Mouse (Mus musculus): ENCODE data around the gene Hist1h2bn. TPM values are rescaled to one million over a fixed set of nuclear protein-coding genes. Genes with fewer than 3 reads are reported as not detected.
"Not testable (repeated sequence)": the region's sequence is repeated elsewhere in the genome, so short reads cannot be mapped to it uniquely, and the experiment has no call there.

The Hist1h2bn gene
- polyA plus RNA-seq, 1 experiment from 2014 or later: 2.0 TPM

- no peaks in the 10 kb centered on the region for H3K9me3 ChIP-seq (replicated peaks)
- H3K4me2 ChIP-seq: peak overlapping the region; percentile 76; the same call in 1 of the 2 replicates
- 54% methylated on average over 6 of the region's 6 CpGs for WGBS
- H3K9ac ChIP-seq: 0 out of 2 replicates have a peak overlapping the region, but pooled peaks have one; percentile 28
- H3K4me1 ChIP-seq (replicated peaks): peaks cover 45% of the 10 kb centered on the region
- peak overlapping the region; percentile 51; the same call in 1 of the 2 replicates for H3K4me3 ChIP-seq
- no peaks in the 10 kb centered on the region for H3K27me3 ChIP-seq
- no peak for ATAC-seq (replicated peaks; ENCODE audit: insufficient number of reproducible peaks, insufficient read depth, low FRiP score, low read depth)
- H3K27ac ChIP-seq: peak overlapping the region; percentile 73
- no peaks in the 10 kb centered on the region for H3K36me3 ChIP-seq
Observed at GRCm38 (mm10) chr13:21784311-21784710, 30.4 kb downstream of the Hist1h2bn start.

GRCm38 (mm10) chr13:21786189-21786898 is 32.4 kb downstream of the Hist1h2bn start:
- Histone ChIP-seq H3K36me3 (no peaks in the 10 kb centered on the region), H3K4me1 (replicated peaks) (peaks cover 38% of the 10 kb centered on the region), H3K4me2 (peak overlapping the region; percentile 64), H3K4me3 (peak overlapping the region; percentile 46), H3K9ac (peak overlapping the region; percentile 54), H3K27me3 (no peaks in the 10 kb centered on the region), H3K27ac (peak overlapping the region; percentile 83), H3K9me3 (replicated peaks) (no peaks in the 10 kb centered on the region)
- WGBS: 7% methylated on average over 8 of the region's 8 CpGs
- ATAC-seq (replicated peaks; ENCODE audit: insufficient number of reproducible peaks, insufficient read depth, low FRiP score, low read depth): no peak

- WGBS: under 1% methylated on average over 44 of the region's 63 CpGs
- H3K9me3 ChIP-seq (replicated peaks); H3K27me3 ChIP-seq; H3K36me3 ChIP-seq: not testable (repeated sequence)
- ATAC-seq (replicated peaks; ENCODE audit: insufficient number of reproducible peaks, insufficient read depth, low FRiP score, low read depth): peak; percentile 92
- peaks cover 37% of the 10 kb centered on the region for H3K4me1 ChIP-seq (replicated peaks)
- peak within 1 kb of the TSS; percentile 83 for H3K27ac ChIP-seq
- H3K9ac ChIP-seq: peak within 1 kb of the TSS; percentile 54
- peak within 1 kb of the TSS; percentile 46 for H3K4me3 ChIP-seq
- peak within 1 kb of the TSS; percentile 64 for H3K4me2 ChIP-seq
Observed at GRCm38 (mm10) chr13:21786899-21787629, 33.1 kb downstream of the Hist1h2bn start, which contains the start of the genes Hist1h2an and Hist1h2bp. TSS of gene Hist1h2an (minus strand) at chr13:21787218. TSS of gene Hist1h2bp (plus strand) at chr13:21787461.

- H3K4me1 ChIP-seq (replicated peaks): peaks cover 30% of the 10 kb centered on the region
- H3K4me2 ChIP-seq: peak overlapping the region; percentile 64
- WGBS: 24% methylated on average over 17 of the region's 21 CpGs
- peak overlapping the region; percentile 46 for H3K4me3 ChIP-seq
- H3K9me3 ChIP-seq (replicated peaks): no peaks in the 10 kb centered on the region
- H3K9ac ChIP-seq: no peak overlapping the region
- H3K36me3 ChIP-seq: no peaks in the 10 kb centered on the region
- peak overlapping the region; percentile 83 for H3K27ac ChIP-seq
- ATAC-seq (replicated peaks; ENCODE audit: insufficient number of reproducible peaks, insufficient read depth, low FRiP score, low read depth): peak; percentile 3; the same call in 1 of the 2 replicates
- no peaks in the 10 kb centered on the region for H3K27me3 ChIP-seq
Observed at GRCm38 (mm10) chr13:21787760-21788593, 34.1 kb downstream of the Hist1h2bn start.

GRCm38 (mm10) chr13:21789925-21790324 is 36.0 kb downstream of the Hist1h2bn start:
- peaks cover 20% of the 10 kb centered on the region for H3K4me1 ChIP-seq (replicated peaks)
- no peaks in the 10 kb centered on the region for H3K27me3 ChIP-seq
- no peaks in the 10 kb centered on the region for H3K36me3 ChIP-seq
- H3K4me2 ChIP-seq: no peak overlapping the region
- 54% methylated on average over 6 of the region's 6 CpGs for WGBS
- H3K27ac ChIP-seq: no peak overlapping the region
- ATAC-seq (replicated peaks; ENCODE audit: insufficient number of reproducible peaks, insufficient read depth, low FRiP score, low read depth): no peak
- no peak overlapping the region for H3K4me3 ChIP-seq
- H3K9me3 ChIP-seq (replicated peaks): no peaks in the 10 kb centered on the region
- no peak overlapping the region for H3K9ac ChIP-seq

GRCm38 (mm10) chr13:21790601-21791283 is 36.8 kb downstream of the Hist1h2bn start:
- Histone ChIP-seq H3K4me2 (peak overlapping the region; percentile 69), H3K27ac (no peak overlapping the region), H3K36me3 (no peaks in the 10 kb centered on the region), H3K4me1 (replicated peaks) (peaks cover 20% of the 10 kb centered on the region), H3K9ac (peak overlapping the region; percentile 47), H3K4me3 (peak overlapping the region; percentile 36), H3K27me3 (no peaks in the 10 kb centered on the region), H3K9me3 (replicated peaks) (no peaks in the 10 kb centered on the region)
- 8% methylated on average over 18 of the region's 18 CpGs for WGBS
- ATAC-seq (replicated peaks; ENCODE audit: insufficient number of reproducible peaks, insufficient read depth, low FRiP score, low read depth): no peak

- H3K27ac ChIP-seq: no peak overlapping the region
- no peaks in the 10 kb centered on the region for H3K36me3 ChIP-seq
- H3K4me1 ChIP-seq (replicated peaks): peaks cover 4% of the 10 kb centered on the region
- no peak overlapping the region for H3K4me2 ChIP-seq
- no peak overlapping the region for H3K4me3 ChIP-seq
- H3K9ac ChIP-seq: no peak overlapping the region
- 89% methylated on average over 7 of the region's 7 CpGs for WGBS
- ATAC-seq (replicated peaks; ENCODE audit: insufficient number of reproducible peaks, insufficient read depth, low FRiP score, low read depth): no peak
- no peaks in the 10 kb centered on the region for H3K27me3 ChIP-seq
- no peaks in the 10 kb centered on the region for H3K9me3 ChIP-seq (replicated peaks)
Observed at GRCm38 (mm10) chr13:21795584-21795983, 41.7 kb downstream of the Hist1h2bn start.

GRCm38 (mm10) chr13:21797163-21797562 is 43.2 kb downstream of the Hist1h2bn start:
- not testable (repeated sequence) for H3K4me2 ChIP-seq; H3K9me3 ChIP-seq (replicated peaks); H3K27ac ChIP-seq; ATAC-seq (replicated peaks; ENCODE audit: insufficient number of reproducible peaks, insufficient read depth, low FRiP score, low read depth); H3K36me3 ChIP-seq; H3K9ac ChIP-seq; H3K4me1 ChIP-seq (replicated peaks); H3K4me3 ChIP-seq; H3K27me3 ChIP-seq

GRCm38 (mm10) chr13:21803058-21803457 is 49.1 kb downstream of the Hist1h2bn start:
- not testable (repeated sequence) for H3K4me1 ChIP-seq (replicated peaks); H3K9ac ChIP-seq; H3K27ac ChIP-seq; H3K4me3 ChIP-seq; H3K27me3 ChIP-seq; ATAC-seq (replicated peaks; ENCODE audit: insufficient number of reproducible peaks, insufficient read depth, low FRiP score, low read depth); H3K9me3 ChIP-seq (replicated peaks); H3K36me3 ChIP-seq; H3K4me2 ChIP-seq
- WGBS: no CpG with 5 or more reads among the region's 4 CpGs

All from heart, embryonic 15.5 days (tissue).